Mouse (Mus musculus): ENCODE data around the gene Map2k6.

DNA sequence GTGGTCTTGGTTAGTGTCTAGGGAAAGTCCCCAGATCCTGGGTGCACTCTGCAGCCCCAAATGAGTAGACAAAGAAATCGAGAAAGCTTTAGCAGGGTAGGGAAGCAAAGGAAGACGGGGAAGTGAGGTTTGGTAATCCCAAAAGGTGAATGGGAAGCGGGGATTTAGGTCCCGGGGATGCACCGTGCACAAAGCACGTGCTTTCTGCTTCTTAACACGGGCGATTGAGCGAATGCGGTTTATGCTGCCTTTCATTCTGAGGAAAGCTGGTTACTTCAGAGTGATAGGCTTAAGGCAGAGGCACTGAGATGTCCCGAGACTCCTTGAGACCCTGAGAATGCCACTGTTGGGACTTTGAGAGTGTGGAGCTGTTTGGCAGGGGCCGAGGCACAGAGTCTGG is 38.1 kb downstream of the Map2k6 start:
- TF ChIP-seq CTCF (IDR thresholded peaks at IDR 0.05; ENCODE audit: low read depth, low read length) (no peak), POLR2A (IDR thresholded peaks at IDR 0.05; ENCODE audit: borderline replicate concordance, low read depth, low read length) (no peak)

Measured in bone marrow macrophage, adult 2 months (primary cell).